Mouse (Mus musculus) brain, adult 10 weeks (tissue): ENCODE data around the gene Olfr353. TPM values are rescaled to one million over a fixed set of nuclear protein-coding genes. Genes with fewer than 3 reads are reported as not detected.

Experiments
- polyA plus RNA-seq: library from polyadenylated mRNA; stranded (reverse); fragments of 350-450 nt; fragmentation: Illumina TruSeq; extraction: RNeasy Lipid Tissue Mini Kit (QIAGEN cat#74804); gene quantifications from one replicate; pipeline ENCODE4 v1.2.3, GENCODE M21; 2015; ENCODE audit warnings: low read depth, low replicate concordance

Olfr353 gene
- not detected for polyA plus RNA-seq

DNA sequence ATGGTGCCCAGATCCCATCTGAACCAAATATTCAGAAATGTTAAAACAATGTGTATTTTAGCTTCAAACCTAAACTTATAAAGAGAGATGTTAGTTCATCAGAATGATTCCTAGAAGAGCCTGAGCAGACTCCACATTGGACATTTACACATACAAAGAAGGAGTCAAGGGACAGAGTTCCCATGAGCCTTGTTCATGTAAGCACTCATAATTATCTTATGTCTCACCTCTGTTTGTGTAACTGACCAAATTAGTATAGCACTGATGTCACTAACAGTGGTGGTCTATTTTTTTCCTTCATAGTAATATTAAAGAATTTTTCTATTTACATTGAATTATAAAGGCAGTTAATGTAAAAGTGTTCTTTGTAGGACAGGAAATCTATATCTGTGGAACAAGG lies at the start of gene Olfr353:
Olfr353 (minus strand) TSS at position 101 of the 400 bp plus-strand sequence.

DNA sequence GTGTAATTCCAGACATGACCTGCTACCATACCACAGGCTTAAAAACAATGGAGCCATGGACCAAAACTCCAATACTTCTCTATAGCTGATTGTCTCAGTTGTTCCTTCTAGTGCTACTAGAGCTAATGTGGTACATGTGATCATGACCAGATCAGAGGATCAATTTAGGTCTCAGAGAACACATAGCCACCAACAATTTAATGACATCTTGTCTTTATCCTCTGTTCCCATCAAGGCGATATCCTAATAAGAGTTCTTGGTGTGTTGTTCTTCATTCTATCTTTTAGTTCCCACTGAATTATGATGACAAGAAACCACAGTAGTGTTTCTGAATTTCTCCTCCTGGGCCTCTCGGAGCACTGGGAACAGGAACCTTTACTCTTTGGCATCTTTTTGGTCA lies 44.1 kb upstream of the Olfr353 start, which contains the start of gene Olfr356:
Olfr356 (plus strand) TSS at position 301 of the 400 bp plus-strand sequence.

GRCm38 (mm10) chr2:36928797-36929196 lies 36.1 kb upstream of the Olfr353 start, which contains the start of gene Olfr355:
Olfr355 (minus strand) TSS chr2:36928897.

DNA sequence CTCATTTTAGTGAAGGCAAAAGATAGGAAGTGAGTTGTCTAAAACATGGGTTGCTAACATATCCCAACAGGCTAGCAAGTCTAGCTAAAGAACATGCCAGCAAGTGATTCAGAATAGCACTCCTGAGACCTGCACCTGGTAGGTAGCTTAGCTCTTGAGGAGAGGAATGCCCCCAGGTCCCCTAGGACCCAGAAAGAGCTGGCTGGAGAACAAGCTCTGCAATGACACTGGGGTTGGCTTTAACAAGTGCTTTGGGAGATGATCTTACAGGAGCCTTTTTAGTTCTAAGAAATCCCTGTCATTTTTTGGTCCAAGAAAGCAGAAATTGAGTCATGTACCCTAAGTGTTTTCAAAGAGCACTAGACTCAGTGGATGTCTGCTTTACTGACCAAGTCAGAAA lies 12.6 kb upstream of the Olfr353 start, which contains the start of gene Olfr354:
Olfr354 (plus strand) TSS at position 301 of the 400 bp plus-strand sequence.

DNA sequence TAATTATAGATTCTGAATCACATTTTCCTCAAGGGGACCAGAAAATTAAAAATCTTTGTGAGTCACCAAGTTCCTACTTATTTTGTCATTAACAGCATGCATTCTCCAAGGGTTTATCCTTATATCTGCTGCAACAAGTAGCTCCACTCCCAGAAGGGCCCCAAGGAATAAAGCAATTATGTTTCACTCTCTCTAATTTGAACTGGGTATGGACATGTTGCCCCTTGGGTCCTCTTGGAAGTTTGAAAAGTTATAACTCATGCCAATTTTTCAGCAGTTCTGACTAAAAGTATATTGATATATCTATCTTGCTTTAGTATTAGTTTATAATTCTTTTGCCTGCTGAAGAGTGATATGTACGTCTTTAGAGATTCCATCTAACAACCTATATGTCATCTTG lies 24.6 kb downstream of the Olfr353 start, which contains the start of gene Olfr352:
Olfr352 (plus strand) TSS at position 301 of the 400 bp plus-strand sequence.

GRCm38 (mm10) chr2:36862560-36862959 lies 30.2 kb downstream of the Olfr353 start, which contains the start of gene Olfr351:
Olfr351 (minus strand) TSS chr2:36862660.

GRCm38 (mm10) chr2:36846010-36846409 lies 46.7 kb downstream of the Olfr353 start, which contains the start of gene Olfr350:
Olfr350 (plus strand) TSS chr2:36846310.

Other genes with a start within 250 kb of the Olfr353 start
- gene Olfr346, start 207.1 kb downstream of the Olfr353 start, polyA plus RNA-seq: not detected
- gene Olfr347, start 161.0 kb downstream of the Olfr353 start, polyA plus RNA-seq: not detected
- not detected for gene Olfr348, start 108.7 kb downstream of the Olfr353 start, polyA plus RNA-seq
- not detected for gene Olfr50, start 102.4 kb downstream of the Olfr353 start, polyA plus RNA-seq
- gene Olfr3, start 75.9 kb downstream of the Olfr353 start, polyA plus RNA-seq: not detected
- gene Olfr350, start 46.6 kb downstream of the Olfr353 start, polyA plus RNA-seq: not detected
- not detected for gene Olfr351, start 30.3 kb downstream of the Olfr353 start, polyA plus RNA-seq
- not detected for gene Olfr352, start 24.5 kb downstream of the Olfr353 start, polyA plus RNA-seq
- gene Olfr354, start 12.7 kb upstream of the Olfr353 start, polyA plus RNA-seq: not detected
- gene Olfr355, start 36.0 kb upstream of the Olfr353 start, polyA plus RNA-seq: not detected
- not detected for gene Olfr356, start 44.2 kb upstream of the Olfr353 start, polyA plus RNA-seq
- gene Olfr357, start 100.9 kb upstream of the Olfr353 start, polyA plus RNA-seq: not detected
- gene Olfr358, start 116.4 kb upstream of the Olfr353 start, polyA plus RNA-seq: not detected
- gene Olfr360, start 172.8 kb upstream of the Olfr353 start, polyA plus RNA-seq: not detected
- not detected for gene Olfr361, start 196.4 kb upstream of the Olfr353 start, polyA plus RNA-seq
- gene Olfr362, start 225.0 kb upstream of the Olfr353 start, polyA plus RNA-seq: not detected
- gene Olfr364-ps1, start 246.4 kb upstream of the Olfr353 start, polyA plus RNA-seq: not detected